In the genomic region with DNA sequence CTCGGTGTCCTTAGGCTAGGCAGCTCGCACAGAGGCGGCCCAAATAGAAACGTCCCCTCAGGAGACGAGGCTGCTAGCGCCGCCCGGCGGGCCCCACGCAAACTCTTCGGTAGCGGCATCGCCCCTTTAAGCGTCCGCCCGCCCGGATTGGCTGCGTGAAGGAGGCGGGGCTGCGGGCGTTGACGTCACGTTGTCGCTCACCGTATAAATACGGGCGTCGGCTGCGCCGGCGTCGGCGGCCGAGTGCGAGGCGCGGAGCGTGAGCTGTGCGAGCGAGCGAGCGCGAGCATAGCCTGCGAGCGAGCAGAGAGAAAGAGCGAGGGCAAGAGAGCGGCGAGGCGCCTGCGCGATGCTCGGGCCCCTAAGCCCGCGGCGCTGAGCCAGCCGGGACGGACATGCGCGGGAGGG, we compare ENCODE assay signal across 8 mouse cellular contexts. TPM values are rescaled to one million over a fixed set of nuclear protein-coding genes. Genes with fewer than 3 reads are reported as not detected.
DNase-seq lines count a peak whose midpoint lies in the region; ATAC-seq lines count a peak whose summit lies in the region.

No protein-coding gene starts in this region.

- peak; percentile 90 for DNase-seq in adipocyte (ENCODE audit: low spot score)
- DNase-seq in gastrocnemius, postnatal 14 days, result peak; percentile 97
- DNase-seq in left cerebral cortex, adult 9 months (ENCODE audit: low spot score in 2 of 2), result peak; percentile 80 to 95
- peak; percentile 96 to 98 for DNase-seq in right cerebral cortex, postnatal 10 days (ENCODE audit: low spot score in 2 of 2)
- peak; percentile 97 for DNase-seq in urinary bladder, postnatal 14 days (ENCODE audit: low spot score)

- intact Hi-C loops in gastrocnemius, postnatal 14 days (cut with DNase I; ENCODE audit: low total_unique reads), result loop anchor here (5.0 kb wide), 2 partner anchors 42 to 193 kb away; no protein-coding TSS in a partner anchor

- peak; percentile 90 for ATAC-seq in common myeloid progenitor, adult 5-6 weeks (replicated peaks; ENCODE audit: low read depth, poor library complexity, severe bottlenecking)
- ATAC-seq in inflammation-experienced regulatory T-cells, adult 6 months, result peak; percentile 91
- peak; percentile 96 for ATAC-seq in megakaryocyte progenitor cell, adult 5-6 weeks (replicated peaks; ENCODE audit: poor library complexity)

RNA-seq across cellular contexts. Expression of a gene that starts 1.1 kb away (rescaled TPM):
- 0.05 and 0.59 TPM in 2 replicates for total RNA-seq in common myeloid progenitor, adult 5-6 weeks (2017)
- total RNA-seq in gastrocnemius, postnatal 14 days (2021), result 10 to 100 TPM; 17.0 to 34.2 TPM
- 1 to 10 TPM; 3.2 to 4.5 (median 3.6) TPM for polyA plus RNA-seq in inflammation-experienced regulatory T-cells, adult 6 months (2017; shearing (Covaris generic))
- total RNA-seq in megakaryocyte progenitor cell, adult 5-6 weeks (2015), result 0.84 and 1.2 TPM in 2 replicates
- 0.54 and 0.61 TPM in 2 replicates for total RNA-seq in megakaryocyte progenitor cell, adult 5-6 weeks (2017)

RNA-seq across cellular contexts. Expression of a gene that starts 59.4 kb away (rescaled TPM):
- 369 and 397 TPM in 2 replicates for total RNA-seq in common myeloid progenitor, adult 5-6 weeks (2017)
- total RNA-seq in gastrocnemius, postnatal 14 days (2021), result 100 to 1,000 TPM; 642 to 667 TPM
- polyA plus RNA-seq in inflammation-experienced regulatory T-cells, adult 6 months (2017; shearing (Covaris generic)), result 100 to 1,000 TPM; 379 to 537 (median 522) TPM
- total RNA-seq in megakaryocyte progenitor cell, adult 5-6 weeks (2015), result 303 and 339 TPM in 2 replicates
- 449 and 454 TPM in 2 replicates for total RNA-seq in megakaryocyte progenitor cell, adult 5-6 weeks (2017)

RNA-seq across cellular contexts. Expression of a gene that starts 59.5 kb away (rescaled TPM):
- not detected in 2 replicates for total RNA-seq in common myeloid progenitor, adult 5-6 weeks (2017)
- total RNA-seq in gastrocnemius, postnatal 14 days (2021), result under 1 TPM; 0.16 to 0.22 TPM
- polyA plus RNA-seq in inflammation-experienced regulatory T-cells, adult 6 months (2017; shearing (Covaris generic)), result 100 to 1,000 TPM; 101 to 158 (median 156) TPM
- total RNA-seq in megakaryocyte progenitor cell, adult 5-6 weeks (2015), result 0.15 TPM in 1 of 2 replicates, not detected in the other
- not detected in 2 replicates for total RNA-seq in megakaryocyte progenitor cell, adult 5-6 weeks (2017)

Comparison
In these comparisons a context has a peak if more than half of its experiments do, and no peak if none do; other contexts are left out.
1. Peak in every context shown above with its lines: DNase-seq and ATAC-seq.
2. RNA of a gene that starts 1.1 kb away (total RNA-seq): 17.0 to 34.2 TPM in gastrocnemius, postnatal 14 days; 0.54 to 1.2 TPM in megakaryocyte progenitor cell, adult 5-6 weeks and 0.05 to 0.59 TPM in common myeloid progenitor, adult 5-6 weeks; every median in the first group is over 4 times any median in the second.